Mouse (Mus musculus): ENCODE data around the gene Zfp579. TPM values are rescaled to one million over a fixed set of nuclear protein-coding genes. Genes with fewer than 3 reads are reported as not detected.
A peak's percentile ranks its signal among the peaks of the same experiment; 100 is the strongest.

Gene Zfp579
- polyA plus RNA-seq, 1 experiment, result 16.3 TPM

- H3ac ChIP-seq (ENCODE audit: control insufficient read depth, insufficient read length), result no peak overlapping the region
- TF ChIP-seq TCF12 (IDR thresholded peaks at IDR 0.05; ENCODE audit: insufficient read depth, poor library complexity, severe bottlenecking), result no peak
- no peak overlapping the region for H3K4me3 ChIP-seq
- no peaks in the 10 kb centered on the region for H3K27me3 ChIP-seq (ENCODE audit: control insufficient read depth, insufficient read depth, insufficient read length)
- H3K4me2 ChIP-seq (ENCODE audit: low read depth), result no peak overlapping the region
- H3K79me2 ChIP-seq (ENCODE audit: control insufficient read depth, insufficient read depth), result peaks cover 37% of the 10 kb centered on the region
- no peaks in the 10 kb centered on the region for H3K36me3 ChIP-seq (ENCODE audit: control insufficient read depth, insufficient read depth)
Measured at GRCm38 (mm10) chr7:5016920-5017319, 21.0 kb upstream of the Zfp579 start.

GRCm38 (mm10) chr7:5016057-5016456 lies 20.1 kb upstream of the Zfp579 start:
- H3K4me2 ChIP-seq (ENCODE audit: low read depth), result peak overlapping the region; percentile 95
- peak overlapping the region; percentile 74 for H3K4me3 ChIP-seq

GRCm38 (mm10) chr7:5015118-5016001 lies 19.4 kb upstream of the Zfp579 start, which contains the start of gene Gm44973:
TSS of gene Gm44973 (plus strand) at chr7:5015496.
- no peak for TF ChIP-seq TCF12 (IDR thresholded peaks at IDR 0.05; ENCODE audit: insufficient read depth, poor library complexity, severe bottlenecking)
- no peak for TF ChIP-seq CEBPB (IDR thresholded peaks at IDR 0.05; ENCODE audit: insufficient read depth, poor library complexity, severe bottlenecking)
- TF ChIP-seq SRF (IDR thresholded peaks at IDR 0.05; ENCODE audit: control insufficient read depth, insufficient read length, low read depth), result no peak
- TF ChIP-seq MAX (IDR thresholded peaks at IDR 0.05; ENCODE audit: low read depth), result no peak
- no peak for TF ChIP-seq USF1 (IDR thresholded peaks at IDR 0.05; ENCODE audit: low read depth)
- peak in 1 of 3 experiments; percentile 3 for TF ChIP-seq MYOD1 (IDR thresholded peaks at IDR 0.05; ENCODE audit: control insufficient read depth in 1 of 3, insufficient read length in 2 of 3, low read depth in 2 of 3)
- no peak for TF ChIP-seq TCF3 (IDR thresholded peaks at IDR 0.05; ENCODE audit: insufficient read length, low read depth)
- no peak for TF ChIP-seq E2F4 (IDR thresholded peaks at IDR 0.05; ENCODE audit: insufficient read depth)
- TF ChIP-seq POLR2A (IDR thresholded peaks at IDR 0.05; ENCODE audit: insufficient read length, low read depth), result peak; percentile 38
- no peak for TF ChIP-seq REST (IDR thresholded peaks at IDR 0.05; ENCODE audit: insufficient read depth, insufficient read length)
- TF ChIP-seq POLR2AphosphoS2 (IDR thresholded peaks at IDR 0.05; ENCODE audit: insufficient read length, low read depth), result no peak
- peak in 1 of 3 experiments; percentile 15 for TF ChIP-seq MYOG (IDR thresholded peaks at IDR 0.05; ENCODE audit: control insufficient read depth in 1 of 3, insufficient read depth in 1 of 3, insufficient read length in 2 of 3, low read depth in 2 of 3)
- Histone ChIP-seq H3K4me2 (ENCODE audit: low read depth) (peak within 1 kb of the TSS; percentile 95), H3K79me2 (ENCODE audit: control insufficient read depth, insufficient read depth) (peaks cover 22% of the 10 kb centered on the region), H3K36me3 (ENCODE audit: control insufficient read depth, insufficient read depth) (peaks cover 6% of the 10 kb centered on the region), H3K27me3 (ENCODE audit: control insufficient read depth, insufficient read depth, insufficient read length) (no peaks in the 10 kb centered on the region), H3K4me3 (peak within 1 kb of the TSS; percentile 74), H3ac (ENCODE audit: control insufficient read depth, insufficient read length) (peak within 1 kb of the TSS; percentile 66)

More at GRCm38 (mm10) chr7:5016057-5016456, 20.1 kb upstream of the Zfp579 start:
- H3K36me3 ChIP-seq (ENCODE audit: control insufficient read depth, insufficient read depth), result peaks cover 6% of the 10 kb centered on the region
- peaks cover 28% of the 10 kb centered on the region for H3K79me2 ChIP-seq (ENCODE audit: control insufficient read depth, insufficient read depth)
- no peak for TF ChIP-seq REST (IDR thresholded peaks at IDR 0.05; ENCODE audit: insufficient read depth, insufficient read length)
- TF ChIP-seq SRF (IDR thresholded peaks at IDR 0.05; ENCODE audit: control insufficient read depth, insufficient read length, low read depth), result no peak
- no peak for TF ChIP-seq POLR2A (IDR thresholded peaks at IDR 0.05; ENCODE audit: insufficient read length, low read depth)
- no peaks in the 10 kb centered on the region for H3K27me3 ChIP-seq (ENCODE audit: control insufficient read depth, insufficient read depth, insufficient read length)
- peak overlapping the region; percentile 66 for H3ac ChIP-seq (ENCODE audit: control insufficient read depth, insufficient read length)

GRCm38 (mm10) chr7:5014251-5015117 lies 18.5 kb upstream of the Zfp579 start, which contains the start of the genes Zfp524 and Fiz1:
TSS of gene Zfp524 (plus strand) at chr7:5014415.
TSS of gene Fiz1 (minus strand) at chr7:5014697.
- peak within 1 kb of the TSS; percentile 74 for H3K4me3 ChIP-seq
- no peaks in the 10 kb centered on the region for H3K27me3 ChIP-seq (ENCODE audit: control insufficient read depth, insufficient read depth, insufficient read length)
- peaks cover 22% of the 10 kb centered on the region for H3K79me2 ChIP-seq (ENCODE audit: control insufficient read depth, insufficient read depth)
- H3K36me3 ChIP-seq (ENCODE audit: control insufficient read depth, insufficient read depth), result peaks cover 6% of the 10 kb centered on the region
- peak within 1 kb of the TSS; percentile 95 for H3K4me2 ChIP-seq (ENCODE audit: low read depth)
- peak within 1 kb of the TSS; percentile 66 for H3ac ChIP-seq (ENCODE audit: control insufficient read depth, insufficient read length)
- TF ChIP-seq MAX (IDR thresholded peaks at IDR 0.05; ENCODE audit: low read depth) (no peak), POLR2AphosphoS2 (IDR thresholded peaks at IDR 0.05; ENCODE audit: insufficient read length, low read depth) (peak; percentile 4), TCF12 (IDR thresholded peaks at IDR 0.05; ENCODE audit: insufficient read depth, poor library complexity, severe bottlenecking) (no peak)
